Mouse (Mus musculus) kidney, adult 11 months (tissue): ENCODE data around the gene Scel.

Source experiments
- DNase-seq: peaks from one replicate; pipeline ENCODE4 v3.0.0; 2022

Scel gene

GRCm38 (mm10) chr14:103575854-103576253, 62.7 kb downstream of the Scel start:
- no peak for DNase-seq

GRCm38 (mm10) chr14:103577011-103577410, 63.9 kb downstream of the Scel start:
- DNase-seq = no peak

- no peak for DNase-seq
Observed at GRCm38 (mm10) chr14:103586662-103587061, 73.5 kb downstream of the Scel start.

- DNase-seq = no peak
Observed at GRCm38 (mm10) chr14:103587208-103587900, 74.2 kb downstream of the Scel start.

- no peak for DNase-seq
Observed at GRCm38 (mm10) chr14:103589819-103590218, 76.7 kb downstream of the Scel start.

GRCm38 (mm10) chr14:103595870-103596269, 82.7 kb downstream of the Scel start:
- no peak for DNase-seq

- DNase-seq = no peak
Observed at GRCm38 (mm10) chr14:103608063-103608462, 94.9 kb downstream of the Scel start.

- DNase-seq = no peak
Observed at GRCm38 (mm10) chr14:103613573-103614271, 100.6 kb downstream of the Scel start.

GRCm38 (mm10) chr14:103614272-103614587, 101.1 kb downstream of the Scel start:
- no peak for DNase-seq

- DNase-seq = no peak
Observed at GRCm38 (mm10) chr14:103619756-103620155, 106.6 kb downstream of the Scel start.

- no peak for DNase-seq
Observed at GRCm38 (mm10) chr14:103621207-103621606, 108.1 kb downstream of the Scel start.

- DNase-seq = no peak
Observed at GRCm38 (mm10) chr14:103626100-103626499, 113.0 kb downstream of the Scel start.

GRCm38 (mm10) chr14:103629639-103630364, 116.7 kb downstream of the Scel start:
- DNase-seq = no peak

- DNase-seq = no peak
Observed at GRCm38 (mm10) chr14:103630545-103630944, 117.4 kb downstream of the Scel start.

- no peak for DNase-seq
Observed at GRCm38 (mm10) chr14:103643933-103644332, 130.8 kb downstream of the Scel start.

- DNase-seq = no peak
Observed at GRCm38 (mm10) chr14:103647981-103648380, 134.8 kb downstream of the Scel start.

GRCm38 (mm10) chr14:103648623-103649255, 135.6 kb downstream of the Scel start:
- no peak for DNase-seq

- no peak for DNase-seq
Observed at GRCm38 (mm10) chr14:103649302-103649701, 136.2 kb downstream of the Scel start.

GRCm38 (mm10) chr14:103649896-103650334, 136.8 kb downstream of the Scel start, which contains the start of gene Slain1:
Gene Slain1 (plus strand): TSS chr14:103650228.
- DNase-seq = peak; percentile 83

- DNase-seq = peak; percentile 62
Observed at GRCm38 (mm10) chr14:103650413-103651101, 137.4 kb downstream of the Scel start.

GRCm38 (mm10) chr14:103651106-103651505, 138.0 kb downstream of the Scel start:
- no peak for DNase-seq

GRCm38 (mm10) chr14:103651562-103651961, 138.4 kb downstream of the Scel start:
- no peak for DNase-seq

GRCm38 (mm10) chr14:103652524-103652923, 139.4 kb downstream of the Scel start:
- DNase-seq = no peak
